Mouse (Mus musculus) adrenal gland (tissue): ENCODE results near the gene Plcb2.

Source experiments
- intact Hi-C: fragments of 180-260 bp; cut with DNase I; formaldehyde crosslinking; loops from one replicate; pipeline ENCODE4 v1.15.1; 2025
- long read RNA-seq, 2 experiments: library from polyadenylated mRNA; unstranded; transcript quantifications; one replicate each; pipeline ENCODE4 v2.0.0; 2020; ENCODE audit warnings: borderline replicate concordance in 1 of 2; ENCODE audit not compliant: insufficient replicate concordance in 1 of 2

Plcb2 gene
- long read RNA-seq, experiment 1, partial matches to known transcripts, result 1 of 1 reads
- long read RNA-seq, experiment 1, other reads (novel, unspliced or antisense), result 0 of 1 reads
- long read RNA-seq, experiment 2, partial matches to known transcripts, result 0 of 1 reads
- long read RNA-seq, experiment 2, other reads (novel, unspliced or antisense), result 1 of 1 reads

DNA sequence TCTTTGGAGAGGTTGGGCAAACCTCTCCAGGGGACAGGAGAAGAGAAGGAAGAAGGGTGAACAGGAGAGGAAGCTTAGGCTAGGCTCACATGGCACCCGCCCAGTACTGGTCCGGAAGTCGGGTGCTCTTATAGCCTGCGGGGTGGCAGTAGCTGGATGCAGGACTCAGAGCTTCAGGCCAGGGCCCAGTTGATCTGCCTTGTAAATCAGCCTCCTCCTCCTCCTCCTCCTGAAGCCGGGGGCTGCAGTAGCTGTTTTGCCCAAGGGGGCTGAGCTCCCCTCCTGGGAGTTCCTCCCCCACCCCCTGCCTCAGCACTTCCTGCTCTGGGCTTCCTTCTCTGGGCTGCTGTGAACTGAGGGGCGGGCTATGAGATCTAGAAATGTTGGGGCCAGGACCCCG is at the start of gene Plcb2:
TSS of gene Plcb2 (minus strand) at position 102 of the 400 bp plus-strand sequence.
- intact Hi-C loops, result loop anchor here (10.0 kb wide), 1 partner anchor 244 kb away; no protein-coding TSS in a partner anchor

DNA sequence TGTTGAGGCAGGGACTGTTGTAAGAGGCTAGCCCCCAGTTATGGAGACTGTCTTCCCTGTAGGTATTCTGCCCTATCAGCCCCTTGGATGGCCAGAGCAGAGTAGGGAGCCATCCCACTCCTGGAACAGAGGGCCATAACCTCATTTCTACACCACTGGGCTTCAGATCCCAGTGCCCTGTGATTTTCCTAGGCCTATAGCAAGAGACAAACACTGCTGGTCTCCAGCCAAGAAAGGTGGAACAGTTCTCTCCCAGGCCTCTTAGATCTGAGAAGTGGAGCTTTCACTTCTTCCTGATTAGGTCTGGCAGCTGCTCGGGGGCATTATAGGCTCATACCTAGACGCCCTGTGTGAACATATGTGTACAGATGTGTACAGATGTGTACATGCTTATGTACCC is 48.1 kb upstream of the Plcb2 start:
- intact Hi-C loops, result no loop called here

DNA sequence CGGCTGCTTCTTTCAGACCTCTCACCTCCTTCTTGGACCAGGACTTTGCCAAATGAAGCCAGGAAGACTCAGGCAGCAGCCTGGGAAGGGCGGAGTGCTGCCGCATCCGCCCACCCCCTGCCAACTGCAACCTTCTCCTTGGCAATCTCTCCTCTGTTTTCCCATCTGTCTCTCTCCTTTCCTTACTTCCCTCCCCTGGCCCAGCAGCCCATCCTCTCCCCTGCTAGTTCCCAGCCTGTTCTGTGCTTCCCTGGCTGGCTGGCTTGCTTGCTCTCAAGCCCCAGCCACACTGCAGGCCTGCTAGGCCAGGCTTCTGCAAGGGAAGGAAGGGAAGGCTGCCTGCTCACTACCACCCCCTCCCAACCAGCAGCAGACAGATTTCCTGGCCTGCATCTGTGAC is 47.6 kb upstream of the Plcb2 start:
- intact Hi-C loops, result no loop called here

DNA sequence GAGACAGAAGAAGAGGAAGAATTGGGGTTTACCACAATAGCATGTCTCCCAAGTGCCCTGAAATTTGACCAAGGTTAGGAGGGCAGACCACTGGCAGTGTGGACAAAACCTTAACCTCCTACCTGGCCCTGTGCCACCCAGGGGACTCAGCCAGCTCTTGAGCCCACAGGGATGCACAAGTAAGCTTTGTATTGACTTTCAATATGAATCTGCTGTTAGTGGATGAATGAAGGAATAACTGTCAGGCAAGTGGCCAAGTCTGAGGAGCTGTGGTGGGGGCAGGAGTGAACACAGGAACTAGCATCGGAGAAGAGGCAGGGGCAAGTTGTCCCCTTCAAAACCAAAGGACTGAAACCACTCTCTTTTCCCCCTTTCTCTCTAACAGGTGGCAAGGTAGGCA is 47.2 kb upstream of the Plcb2 start:
- intact Hi-C loops, result no loop called here

DNA sequence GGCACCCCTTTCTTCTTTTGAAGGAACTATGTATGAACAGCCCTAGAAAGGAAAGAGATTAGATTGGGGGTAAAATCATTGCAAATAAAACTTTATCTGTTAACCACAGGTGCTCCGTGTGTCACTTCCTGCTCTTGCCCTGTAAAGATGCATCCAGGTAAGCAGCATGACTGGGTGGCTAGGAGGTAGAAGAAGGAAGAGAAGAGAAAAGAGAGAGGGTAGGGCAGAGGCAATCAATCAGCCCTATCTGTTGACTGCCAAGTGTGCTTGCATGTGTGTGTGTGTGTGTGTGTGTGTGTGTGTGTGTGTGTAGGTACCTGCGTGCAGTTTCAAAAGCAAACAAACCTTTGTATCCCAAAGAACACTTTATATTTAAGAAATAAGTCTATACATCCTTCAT is 46.3 kb upstream of the Plcb2 start:
- intact Hi-C loops, result no loop called here

DNA sequence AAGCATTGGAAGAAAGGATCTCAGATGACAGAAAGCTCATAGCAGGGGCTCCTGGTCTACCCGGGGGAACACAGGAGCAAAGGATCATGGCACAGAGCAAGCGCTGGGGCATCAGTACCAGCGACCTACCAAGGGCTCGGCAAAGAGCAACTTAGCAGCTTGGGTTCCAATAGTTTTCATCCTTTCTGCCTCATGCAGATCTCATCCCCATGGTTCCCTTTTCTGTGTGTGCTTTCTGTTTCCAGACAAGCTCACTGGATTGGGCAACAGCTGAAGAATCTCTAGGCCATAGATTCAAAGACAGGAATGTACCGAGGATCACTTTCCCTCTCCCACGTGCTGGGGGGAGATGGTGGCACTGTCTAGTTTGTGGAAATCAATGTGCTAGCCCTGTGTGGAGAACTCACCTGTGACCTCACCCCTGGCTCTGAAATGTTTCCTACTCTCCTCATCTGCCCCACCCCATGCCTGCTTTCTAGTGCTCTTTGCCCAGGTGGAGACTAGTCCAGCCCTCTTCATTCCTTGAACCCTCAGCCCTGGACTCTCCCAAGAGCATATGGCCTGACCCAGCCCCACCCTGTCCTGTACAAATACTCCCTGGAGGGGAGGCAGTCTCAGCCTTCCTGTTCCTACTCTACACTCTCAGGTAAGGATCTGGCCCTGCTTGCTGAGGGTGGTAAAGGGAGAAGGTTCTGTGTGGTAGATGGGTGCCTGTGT is 44.1 kb upstream of the Plcb2 start, which contains the start of gene Phgr1:
TSS of gene Phgr1 (plus strand) at position 612 of the 717 bp plus-strand sequence.
- intact Hi-C loops, result no loop called here

DNA sequence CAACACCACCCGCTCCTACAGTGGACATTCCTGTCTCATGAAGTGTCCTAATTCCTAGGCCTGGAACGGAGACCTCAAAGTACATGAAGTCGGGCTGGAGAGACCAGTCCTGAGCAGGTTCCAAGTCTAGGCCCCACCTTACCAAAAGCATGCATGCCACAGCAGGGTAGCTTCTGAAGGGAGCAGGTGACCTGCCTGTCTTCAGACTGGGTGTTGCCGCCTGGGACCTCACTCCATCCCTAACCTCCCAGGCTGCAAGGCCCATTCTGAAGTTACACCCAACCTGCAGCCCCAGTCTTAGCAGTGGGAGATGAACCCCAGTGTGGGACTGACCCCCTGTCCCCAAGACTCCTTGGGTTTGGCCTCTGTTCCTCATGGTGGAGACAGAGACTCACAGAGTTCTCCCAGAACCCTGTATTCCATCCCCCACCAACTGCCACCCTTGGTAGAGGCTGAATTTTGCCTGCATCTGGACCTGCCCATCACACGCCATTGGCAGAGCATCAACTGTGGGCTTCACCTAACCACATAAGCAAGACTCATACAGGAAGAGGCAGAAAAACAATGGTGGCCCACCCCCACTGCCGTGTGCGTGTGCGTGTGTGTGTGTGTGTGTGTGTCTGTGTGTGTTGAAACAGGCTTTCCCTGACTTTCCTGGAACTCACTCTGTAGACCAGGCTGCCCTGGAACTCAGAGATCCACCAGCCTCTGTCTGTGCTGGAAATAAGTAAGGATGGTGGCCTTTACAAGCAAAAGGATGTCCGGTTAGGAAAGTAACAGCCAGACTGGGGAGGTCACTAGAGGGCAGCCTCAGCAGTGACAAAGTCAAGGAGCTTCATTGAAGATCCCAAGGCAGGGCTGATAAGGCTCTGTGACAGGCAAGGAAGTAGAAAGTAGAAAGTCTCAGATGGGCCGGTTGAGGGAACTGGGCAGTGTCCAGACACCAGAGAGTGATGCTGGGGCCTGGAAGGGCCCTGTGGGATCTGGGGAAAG is 38.1 kb upstream of the Plcb2 start:
- intact Hi-C loops, result loop anchor here (5.0 kb wide), 1 partner anchor 116 kb away; no protein-coding TSS in a partner anchor

DNA sequence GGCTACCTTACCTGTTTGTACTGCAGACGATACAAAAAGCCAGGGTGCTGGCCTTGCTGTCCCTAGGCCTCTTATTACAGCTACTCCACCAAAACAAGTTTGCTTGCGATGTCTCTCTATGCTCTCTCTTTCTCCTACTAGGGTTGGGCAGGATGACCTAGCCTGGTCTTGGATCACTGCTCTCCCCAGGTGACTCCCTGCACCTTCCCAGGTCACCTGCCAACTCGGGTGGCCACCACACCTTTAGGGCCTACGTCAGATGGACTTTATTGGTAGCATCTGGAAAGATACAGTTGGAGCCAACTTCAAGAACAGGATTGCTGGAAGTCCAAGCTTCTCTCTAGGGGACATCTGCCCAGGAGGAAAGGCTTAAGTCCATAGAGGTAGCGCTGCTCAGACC is 36.6 kb upstream of the Plcb2 start:
- intact Hi-C loops, result loop anchor here (5.0 kb wide), 1 partner anchor 117 kb away; no protein-coding TSS in a partner anchor

DNA sequence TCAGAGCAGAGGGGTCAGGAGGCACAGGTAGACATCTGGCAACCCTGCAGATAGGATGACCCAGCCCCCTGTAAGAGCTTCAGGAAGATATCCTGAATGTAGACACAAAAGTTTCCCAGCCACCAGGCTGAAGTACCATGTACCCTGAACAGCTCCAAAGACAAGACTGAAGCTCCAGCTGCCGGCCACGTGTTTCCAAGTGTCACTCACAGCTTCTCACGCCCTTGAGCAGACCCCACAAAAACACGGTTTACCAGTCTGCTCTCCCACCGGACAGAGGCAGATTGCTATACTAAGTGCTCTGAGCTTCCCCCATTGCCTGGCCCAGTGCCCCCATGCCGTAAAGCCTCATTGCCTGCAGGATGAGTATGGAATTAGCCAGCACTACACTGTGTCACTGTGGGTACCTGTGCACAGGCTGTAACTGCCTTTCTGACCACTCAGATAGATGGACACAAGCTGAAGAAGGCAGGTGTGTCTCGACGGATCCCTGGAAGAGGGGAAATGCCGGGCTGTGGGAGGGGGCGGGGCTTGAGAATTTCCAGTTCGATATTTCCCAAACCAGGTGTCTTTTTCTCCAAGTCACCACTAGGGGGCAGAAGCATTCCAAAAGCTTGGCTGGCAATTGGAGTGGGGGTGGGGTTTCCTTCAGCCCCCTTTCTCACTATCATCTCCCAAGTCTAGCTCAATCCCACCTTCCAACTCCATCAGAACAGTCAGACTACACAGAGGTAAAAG is 36.0 kb upstream of the Plcb2 start:
- intact Hi-C loops, result no loop called here

DNA sequence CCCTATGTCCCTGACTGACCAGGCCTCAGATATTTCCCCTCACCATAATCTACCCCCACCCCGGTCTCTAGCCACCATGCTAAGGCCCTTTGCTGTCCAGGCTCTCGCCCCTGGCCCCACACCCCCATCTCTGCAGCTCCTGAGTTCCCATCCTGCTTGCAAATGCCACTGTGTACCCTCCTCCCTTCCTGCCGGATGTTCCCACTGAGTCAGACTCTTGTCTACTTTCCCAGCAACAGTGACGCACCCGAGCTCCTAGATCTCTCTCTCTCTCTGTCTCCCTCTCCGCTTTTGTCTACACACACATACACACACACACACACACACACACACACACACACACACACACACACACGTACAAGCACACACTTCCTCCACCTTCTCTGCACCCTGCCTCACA is 35.2 kb upstream of the Plcb2 start:
- intact Hi-C loops, result no loop called here

DNA sequence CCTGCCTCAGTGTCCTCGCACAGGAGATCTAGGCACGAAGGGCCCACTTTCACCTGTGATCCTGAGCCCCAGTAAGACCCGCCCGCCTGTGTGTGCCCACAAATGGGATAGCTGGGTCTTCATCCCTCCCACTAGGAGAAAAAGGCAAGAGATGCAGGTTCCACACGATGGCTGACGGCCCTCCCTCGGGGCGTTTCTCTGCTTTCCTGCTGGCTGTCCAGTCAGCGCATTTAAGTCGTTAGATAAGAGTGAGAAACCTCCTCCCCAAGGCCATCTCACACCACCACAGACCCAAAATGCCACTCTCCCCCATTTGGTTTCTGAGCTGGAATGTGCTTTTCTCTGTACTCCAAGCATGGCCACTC is 34.5 kb upstream of the Plcb2 start:
- intact Hi-C loops, result no loop called here

DNA sequence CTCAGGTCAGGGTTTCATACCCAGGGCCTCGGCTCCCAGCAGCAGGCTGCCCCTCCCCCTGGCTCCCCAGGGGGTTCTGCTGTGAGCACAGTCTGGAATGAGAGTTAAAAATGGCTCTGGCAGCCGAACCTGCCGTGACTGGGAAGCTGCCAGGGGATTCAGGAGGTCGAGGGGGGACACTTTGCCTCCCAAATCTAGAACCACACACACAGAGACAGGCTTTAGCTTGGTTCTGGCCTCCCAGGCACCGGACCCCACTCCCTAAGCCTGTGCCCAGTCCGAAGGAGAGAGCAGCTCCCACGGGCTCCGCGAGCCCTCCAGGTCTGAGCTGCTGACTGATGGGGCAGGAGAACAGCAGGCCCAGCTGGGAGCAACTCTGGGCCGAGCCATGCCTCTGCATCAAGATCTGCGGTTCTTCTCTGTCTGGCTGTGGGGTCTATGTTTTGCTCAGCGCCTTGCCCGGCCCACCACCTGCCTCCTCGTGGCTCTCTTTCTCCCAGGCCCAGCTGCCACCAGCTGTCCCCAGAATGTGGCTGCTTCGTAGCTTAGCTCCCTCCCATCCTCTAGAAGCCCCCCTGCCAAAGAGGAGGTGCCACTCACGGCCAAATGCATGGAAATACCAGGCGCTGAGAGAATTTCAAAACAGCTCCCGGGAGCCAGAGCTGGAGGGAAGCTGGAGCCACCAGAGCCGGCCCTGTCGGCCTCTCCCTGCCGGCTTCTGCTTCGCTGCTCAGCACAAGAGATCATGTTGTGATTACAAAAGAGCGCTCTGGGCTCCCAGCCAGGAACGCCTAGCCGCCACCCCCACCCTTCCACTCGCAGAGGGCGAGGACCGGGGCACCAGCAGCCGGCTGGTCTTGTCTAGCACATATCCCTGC is 33.9 kb upstream of the Plcb2 start, which contains the start of gene Ccdc9b:
TSS of gene Ccdc9b (minus strand) at position 756 of the 878 bp plus-strand sequence.
- intact Hi-C loops, result no loop called here

DNA sequence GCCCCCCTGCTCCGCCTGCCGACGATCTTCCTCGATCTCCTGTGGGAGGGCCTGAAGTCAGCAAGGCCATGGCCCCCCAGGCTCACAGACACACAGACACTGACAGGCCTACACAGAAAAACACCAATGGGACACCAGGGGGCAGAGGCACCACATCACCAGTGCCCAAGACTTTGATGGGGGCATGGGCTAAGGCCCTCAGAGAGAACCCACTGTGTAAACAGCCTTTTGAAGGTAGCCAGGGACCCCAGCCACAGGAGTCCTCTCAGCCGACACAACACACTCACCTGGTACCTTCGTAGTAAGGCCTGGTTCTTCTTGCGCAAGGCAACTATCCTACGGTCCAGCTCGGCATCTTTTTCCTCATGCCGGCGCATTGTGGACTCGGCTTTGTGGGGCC is 33.1 kb upstream of the Plcb2 start:
- intact Hi-C loops, result no loop called here

DNA sequence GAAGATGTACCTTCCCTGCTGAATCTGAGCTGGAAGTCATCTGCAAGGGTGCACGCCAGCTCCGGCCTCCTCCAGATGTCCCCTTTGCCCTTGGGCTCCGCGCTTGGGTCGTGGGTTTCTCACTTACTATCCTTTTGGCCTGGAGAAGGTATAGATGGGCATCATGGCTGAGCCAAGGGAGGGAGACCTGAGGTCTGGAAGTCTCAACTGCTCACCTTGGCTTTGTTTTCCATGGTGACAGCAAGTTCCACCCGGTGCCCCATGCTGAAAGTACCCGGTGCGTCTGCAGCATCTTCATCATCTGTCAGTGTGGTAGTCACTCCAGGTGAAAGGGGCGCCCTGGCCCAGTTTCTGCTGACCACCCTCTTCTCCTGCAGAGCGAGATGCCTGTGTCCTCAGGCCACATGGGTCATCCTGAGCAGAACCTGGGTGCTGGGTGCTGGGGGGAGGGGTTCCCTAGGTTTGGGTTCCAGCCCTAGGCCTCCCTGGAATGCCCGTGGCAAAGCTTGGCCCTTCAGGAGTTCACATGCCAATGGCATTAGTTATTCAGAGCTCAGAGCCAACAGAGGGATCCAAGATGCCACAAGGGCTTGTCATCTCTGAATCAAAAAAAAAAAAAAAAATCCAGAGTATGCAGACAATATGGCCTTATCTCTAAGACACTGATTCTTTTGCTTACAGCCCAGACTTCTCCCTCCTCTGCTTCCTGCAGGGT is 32.2 kb upstream of the Plcb2 start:
- intact Hi-C loops, result no loop called here

DNA sequence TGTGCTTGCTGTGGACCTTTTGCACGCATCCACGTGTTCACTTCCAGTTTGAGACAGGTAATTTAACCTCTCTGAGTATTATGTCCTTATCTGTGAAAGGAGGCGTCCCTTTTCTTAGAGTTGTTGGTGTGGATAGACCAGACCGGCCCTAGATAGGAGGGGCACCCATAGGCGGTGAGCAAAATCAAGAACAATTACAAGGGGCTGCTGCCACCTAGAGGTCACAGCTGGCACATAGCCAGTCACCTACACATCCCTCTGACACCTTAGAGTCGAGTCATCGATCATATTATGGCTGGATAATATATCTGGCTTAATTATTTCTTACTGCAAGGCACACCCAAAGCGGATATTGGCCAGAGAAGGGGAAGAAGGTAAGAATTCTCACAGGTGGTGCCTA is 31.6 kb upstream of the Plcb2 start:
- intact Hi-C loops, result no loop called here

DNA sequence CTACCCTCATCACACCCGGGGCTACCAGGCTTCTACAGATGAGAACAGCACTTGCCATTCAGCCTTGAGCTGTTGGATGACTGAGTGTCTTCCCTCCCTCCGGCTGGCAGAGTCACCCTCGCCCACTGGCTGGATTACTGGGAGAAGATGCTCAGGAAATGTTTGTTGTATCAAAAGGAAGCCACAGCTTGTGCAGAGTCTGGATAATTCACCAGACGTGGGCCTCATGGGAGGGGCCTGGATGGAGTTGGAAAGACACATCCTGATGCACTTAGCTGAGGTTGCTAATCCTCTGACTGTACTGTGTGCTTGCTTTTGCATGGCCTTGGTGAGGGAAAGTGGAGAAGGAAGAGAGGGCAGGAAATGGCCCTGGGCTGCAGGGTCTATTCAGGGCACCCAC is 27.9 kb upstream of the Plcb2 start:
- intact Hi-C loops, result no loop called here

DNA sequence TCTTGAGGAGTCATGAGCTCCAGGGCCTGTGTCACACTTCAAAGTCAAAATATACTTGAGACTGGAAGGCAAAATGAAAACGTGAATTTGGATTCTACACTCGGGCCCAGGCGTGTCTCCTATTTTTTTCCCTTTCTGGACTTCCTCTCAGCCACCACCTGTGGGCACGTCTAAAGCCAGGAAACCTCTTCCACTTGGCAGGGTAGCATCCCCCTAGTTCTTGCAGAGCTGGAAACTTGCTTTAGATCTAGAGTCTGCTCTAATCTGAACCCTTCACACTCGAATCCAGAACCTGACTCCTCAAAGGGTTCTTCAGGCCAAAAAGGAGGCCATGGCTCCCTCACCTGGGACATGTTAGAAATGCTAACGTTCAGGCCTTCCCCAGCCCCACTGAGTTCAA is 27.2 kb upstream of the Plcb2 start:
- intact Hi-C loops, result no loop called here

DNA sequence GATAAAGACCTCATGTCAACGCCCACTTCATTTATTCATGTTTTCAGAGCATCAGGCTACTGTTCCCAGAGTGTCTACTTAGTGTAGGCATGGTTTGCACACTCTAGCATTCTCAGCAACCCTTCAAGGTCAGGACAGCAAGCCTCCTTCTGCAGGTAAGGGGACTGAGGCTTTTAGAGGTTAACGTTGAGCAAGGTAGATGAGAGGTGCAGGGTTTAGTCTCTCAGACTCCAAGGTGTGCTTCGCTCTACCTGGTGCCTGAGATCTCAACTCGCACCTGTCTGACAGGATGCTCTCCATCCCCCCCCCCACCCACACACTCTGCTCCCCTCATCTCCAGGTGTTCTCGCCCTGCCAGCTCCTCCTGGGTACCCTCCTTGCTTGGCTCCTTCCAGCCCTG is 25.9 kb upstream of the Plcb2 start:
- intact Hi-C loops, result no loop called here

DNA sequence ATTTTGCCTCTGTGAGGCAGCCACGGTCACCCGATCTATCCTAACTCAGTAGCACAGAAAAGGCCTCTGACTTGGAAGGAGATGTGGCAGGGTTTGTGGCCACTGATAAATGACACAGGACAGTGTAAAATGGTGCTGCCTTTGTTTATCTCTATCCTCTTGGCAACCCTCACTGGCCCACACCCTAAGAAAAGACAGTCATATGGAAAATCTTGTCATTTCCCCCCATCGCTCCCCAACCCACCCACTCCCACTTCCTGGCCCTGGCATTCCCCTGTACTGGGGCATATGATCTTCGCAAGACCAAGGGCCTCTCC is 24.5 kb upstream of the Plcb2 start:
- intact Hi-C loops, result no loop called here
